Mouse (Mus musculus) testis, adult 2 months (tissue): ENCODE measurements around the gene Plekhb1.

ENCODE experiments used
- CTCF ChIP-seq: fragments of 200-500 bp; IDR thresholded peaks from 2 replicates; pipeline ENCODE4 v1.5.1; 2012; ENCODE audit warnings: low read depth, mild to moderate bottlenecking, inconsistent platforms, low read length, moderate library complexity; ENCODE audit not compliant: control insufficient read depth, insufficient read depth, insufficient replicate concordance
- POLR2A ChIP-seq: fragments of 200-500 bp; IDR thresholded peaks from 2 replicates; pipeline ENCODE4 v1.6.1; 2012; ENCODE audit warnings: low read depth, mild to moderate bottlenecking, inconsistent platforms, low read length, moderate library complexity; ENCODE audit not compliant: control insufficient read depth

DNA sequence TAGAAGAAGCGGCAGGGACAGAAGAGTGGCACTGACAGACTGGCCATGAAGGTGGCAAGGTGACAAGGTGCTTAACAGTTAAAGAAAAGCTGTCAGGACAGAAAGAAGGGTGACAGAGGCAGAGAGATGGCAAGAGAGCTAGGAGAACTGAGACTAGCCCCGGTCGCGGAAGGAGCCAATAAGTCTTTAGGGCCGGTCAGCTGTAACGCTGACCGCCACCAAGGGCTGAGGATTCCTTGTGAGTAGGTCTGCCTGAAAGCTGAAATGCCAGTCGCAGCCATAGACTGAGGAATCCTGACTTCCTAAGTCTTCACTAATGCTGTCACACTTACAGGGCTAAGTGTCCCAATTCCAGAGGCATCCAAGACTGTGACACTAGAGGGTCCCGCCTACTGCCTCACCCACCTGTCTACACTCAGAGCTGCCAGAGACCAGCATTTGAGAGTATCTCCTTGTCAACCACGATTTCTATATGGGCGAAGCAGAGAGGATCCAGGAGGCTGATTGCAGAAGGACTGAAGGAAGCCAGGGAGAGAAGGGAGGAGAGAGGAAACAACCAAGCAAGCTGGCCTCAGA is 1.6 kb upstream of the Plekhb1 start:
- no peak for TF ChIP-seq CTCF
- TF ChIP-seq POLR2A, result no peak
